Mouse (Mus musculus): ENCODE measurements around the gene Polr2g.

Gene Polr2g

DNA sequence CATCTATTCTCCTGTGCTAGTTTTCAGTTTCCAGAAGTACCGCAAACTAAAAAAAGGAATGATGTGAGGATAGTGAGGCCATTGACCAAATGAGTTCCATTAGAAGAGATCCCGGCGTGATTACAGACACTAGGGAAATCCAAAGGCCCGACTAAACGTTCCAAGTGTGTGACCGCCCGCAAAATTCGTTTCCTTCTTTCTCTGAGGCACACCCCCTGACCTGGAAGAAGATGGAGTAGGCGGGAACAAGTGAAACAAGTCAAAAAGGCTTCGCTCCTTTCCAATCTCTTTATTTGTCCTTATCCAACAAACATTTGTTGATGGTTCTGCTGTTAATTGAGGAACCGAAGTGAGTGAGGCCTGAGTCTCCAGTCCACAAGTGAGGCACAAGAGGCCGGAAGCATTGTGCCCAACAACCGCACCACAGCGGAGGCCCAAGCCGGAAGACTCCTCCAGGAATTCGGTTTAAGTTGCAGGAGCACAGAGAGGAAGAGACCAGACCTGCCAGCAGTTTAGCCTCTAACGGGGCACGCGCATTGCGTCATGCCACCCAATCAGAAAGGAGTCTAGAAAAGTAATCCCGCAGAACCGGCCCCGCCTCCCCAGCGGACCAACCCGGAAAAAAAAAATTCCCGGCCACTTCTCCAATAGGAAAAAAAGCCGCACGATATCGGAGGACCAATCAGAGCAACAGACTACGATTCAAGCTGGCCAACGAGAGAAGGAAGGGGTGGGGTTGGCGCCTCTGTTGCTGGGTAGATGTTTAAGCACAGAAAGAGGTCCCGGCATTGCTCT, 20.6 kb upstream of the Polr2g start, which contains the start of gene Ttc9c:
Gene Ttc9c (minus strand): TSS at position 533 of the 795 bp plus-strand sequence.
- CTCF ChIA-PET: interaction anchor here (1.3 to 2.1 kb wide), 2 partner anchors 12 to 20 kb away, joined by 3 to 11 read pairs; partner anchors contain the start of gene Polr2g

DNA sequence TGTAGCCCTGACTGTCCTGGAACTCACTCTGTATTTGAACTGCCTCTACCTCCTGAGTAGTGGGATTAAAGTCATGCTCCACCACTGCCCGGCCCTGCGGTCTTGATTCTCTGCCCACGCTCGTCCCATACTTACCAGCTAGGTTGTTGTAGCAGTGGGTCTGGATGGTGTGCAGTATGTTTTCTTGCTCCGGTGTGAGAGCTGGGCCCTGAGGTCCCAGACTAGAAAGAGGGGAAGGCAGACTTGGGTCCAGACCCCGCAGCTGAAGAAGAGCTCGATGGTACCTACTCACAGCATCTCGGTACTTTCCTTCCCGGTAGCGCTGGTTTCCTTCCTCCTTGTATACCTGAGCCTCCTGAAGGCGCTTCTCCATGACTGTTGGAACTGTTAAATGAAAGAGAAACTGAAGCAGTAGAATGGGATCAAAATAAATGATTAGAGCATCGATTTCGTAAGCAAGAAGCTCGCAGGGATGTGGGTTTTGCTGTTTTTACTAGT, 20.0 kb upstream of the Polr2g start:
- CTCF ChIA-PET: interaction anchor here (1.3 kb wide), 1 partner anchor 20 kb away, joined by 3 read pairs; the partner anchor contains the start of gene Polr2g

DNA sequence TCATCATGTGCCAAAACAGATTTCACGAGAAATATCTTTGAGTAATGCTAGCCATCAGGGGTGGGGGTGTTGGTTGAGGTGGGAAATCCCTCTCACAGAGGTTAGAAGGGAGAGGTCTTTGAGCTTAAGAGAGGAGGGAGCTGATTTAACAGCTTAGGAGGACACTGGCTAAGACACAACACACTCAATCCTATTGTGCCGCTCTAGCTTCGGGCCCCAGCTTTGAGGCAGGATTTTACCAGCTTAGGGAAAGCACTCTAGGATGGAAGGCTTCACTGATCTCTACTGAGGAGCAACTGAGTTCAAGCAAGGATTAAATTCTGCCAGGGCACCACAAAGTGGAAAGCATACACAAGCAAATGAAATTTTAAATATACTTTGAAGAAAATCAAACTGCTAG, 18.6 kb upstream of the Polr2g start:
- CTCF ChIA-PET: no interaction called here

DNA sequence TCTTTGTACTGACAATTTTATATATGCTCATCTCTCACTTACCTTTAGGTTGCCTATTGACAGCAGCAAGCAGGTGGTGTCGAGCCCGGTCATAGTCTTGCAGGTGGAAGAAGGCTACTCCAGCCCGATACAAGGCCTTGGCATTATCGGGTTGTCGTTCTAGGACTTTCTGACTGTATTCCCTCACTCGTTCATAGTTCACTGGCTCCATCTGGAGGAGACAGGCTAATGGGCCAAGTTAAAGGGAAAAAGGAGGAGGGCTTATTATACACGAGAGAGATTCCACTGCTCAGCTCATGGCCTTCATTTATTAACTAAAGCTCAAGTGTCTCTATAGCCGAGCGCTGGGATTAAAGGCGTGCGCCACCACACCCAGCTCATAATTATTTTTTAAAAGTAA, 17.4 kb upstream of the Polr2g start:
- CTCF ChIA-PET: no interaction called here

DNA sequence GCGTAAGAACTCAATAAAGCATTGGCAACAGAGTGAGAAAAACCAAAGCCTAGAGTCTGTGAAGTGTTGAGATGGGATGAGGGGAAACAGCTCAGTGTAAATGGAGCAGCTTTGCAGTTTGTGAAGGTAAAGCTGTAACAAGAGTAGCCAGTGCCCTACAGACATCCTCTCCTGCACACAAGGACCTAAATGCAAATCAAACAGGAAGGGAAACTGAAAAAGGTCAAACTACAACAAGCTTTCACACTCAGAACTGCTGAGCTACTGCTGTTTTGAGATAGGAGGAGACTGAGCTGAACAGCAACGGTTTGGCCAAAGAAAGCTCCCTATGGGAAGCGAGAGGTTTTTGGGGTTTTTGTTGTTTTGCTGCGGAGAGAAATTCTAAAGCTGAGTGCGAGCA, 8.4 kb upstream of the Polr2g start:
- CTCF ChIA-PET: interaction anchor here (0.6 to 1.5 kb wide), 2 partner anchors 8 to 13 kb away, joined by 3 to 11 read pairs; partner anchors contain the start of genes Hnrnpul2, Polr2g and Ttc9c

DNA sequence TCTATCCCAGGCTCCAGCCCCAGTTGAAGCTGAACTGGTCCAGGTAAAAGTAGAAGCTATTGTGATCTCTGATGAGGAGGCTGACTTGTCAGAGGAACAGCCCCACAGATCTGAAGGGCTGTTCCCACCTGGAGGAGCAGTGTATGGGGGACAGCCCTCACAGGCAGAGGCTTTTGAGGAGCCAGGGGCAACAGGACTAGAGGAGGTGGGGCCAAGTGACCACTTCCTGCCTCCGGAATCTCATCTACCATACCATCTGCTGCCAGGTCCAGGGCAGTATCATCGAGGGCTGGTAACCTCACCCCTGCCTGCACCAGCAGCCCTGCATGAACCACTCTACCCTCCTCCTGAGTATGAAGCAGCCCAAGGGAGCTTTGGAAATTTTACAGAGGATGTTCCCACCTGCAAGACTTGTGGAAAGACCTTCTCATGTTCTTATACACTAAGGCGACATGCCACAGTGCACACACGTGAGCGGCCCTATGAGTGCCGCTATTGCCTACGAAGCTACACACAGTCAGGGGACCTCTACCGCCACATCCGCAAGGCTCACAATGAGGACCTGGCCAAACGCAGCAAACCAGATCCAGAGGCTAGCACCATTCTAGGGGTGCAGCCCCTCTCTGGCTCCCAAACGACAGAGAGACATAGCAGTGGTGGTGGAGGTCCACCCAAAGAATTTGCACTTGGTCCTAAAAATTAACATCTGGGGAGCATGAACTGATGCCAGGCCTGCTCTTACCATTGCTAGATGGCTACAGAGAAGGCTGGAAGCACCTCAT, 5.7 kb upstream of the Polr2g start:
- CTCF ChIA-PET: interaction anchor here (1.3 kb wide), 1 partner anchor 26 kb away, joined by 3 read pairs; no protein-coding TSS in a partner anchor

DNA sequence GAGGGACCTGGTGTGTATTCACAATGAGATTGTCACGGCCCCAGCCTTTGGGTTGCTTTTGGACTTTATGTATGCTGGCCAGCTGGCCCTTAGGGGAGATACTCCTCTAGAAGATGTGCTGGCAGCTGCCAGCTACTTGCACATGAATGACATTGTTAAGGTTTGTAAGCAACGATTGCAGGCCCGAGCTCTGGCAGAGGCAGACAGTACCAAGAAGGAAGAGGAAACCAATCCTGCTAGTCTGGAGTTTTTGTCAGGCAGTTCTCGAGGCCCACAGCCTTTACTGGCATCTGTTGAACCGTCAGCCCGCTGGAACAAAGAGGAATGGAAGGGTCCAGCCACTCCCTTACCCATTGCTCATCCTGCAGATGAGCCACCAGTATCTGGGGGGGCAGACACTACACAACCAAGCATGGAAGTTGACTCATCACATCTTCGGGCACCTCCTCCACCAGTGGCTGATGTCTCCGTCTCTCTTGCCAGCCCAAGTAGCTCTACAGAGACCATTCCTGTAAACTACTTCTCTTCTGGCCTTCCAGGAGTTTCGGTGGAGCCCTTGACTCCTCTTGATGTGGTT, 4.9 kb upstream of the Polr2g start:
- CTCF ChIA-PET: interaction anchor here (1.3 kb wide), 1 partner anchor 27 kb away, joined by 3 read pairs; no protein-coding TSS in a partner anchor

DNA sequence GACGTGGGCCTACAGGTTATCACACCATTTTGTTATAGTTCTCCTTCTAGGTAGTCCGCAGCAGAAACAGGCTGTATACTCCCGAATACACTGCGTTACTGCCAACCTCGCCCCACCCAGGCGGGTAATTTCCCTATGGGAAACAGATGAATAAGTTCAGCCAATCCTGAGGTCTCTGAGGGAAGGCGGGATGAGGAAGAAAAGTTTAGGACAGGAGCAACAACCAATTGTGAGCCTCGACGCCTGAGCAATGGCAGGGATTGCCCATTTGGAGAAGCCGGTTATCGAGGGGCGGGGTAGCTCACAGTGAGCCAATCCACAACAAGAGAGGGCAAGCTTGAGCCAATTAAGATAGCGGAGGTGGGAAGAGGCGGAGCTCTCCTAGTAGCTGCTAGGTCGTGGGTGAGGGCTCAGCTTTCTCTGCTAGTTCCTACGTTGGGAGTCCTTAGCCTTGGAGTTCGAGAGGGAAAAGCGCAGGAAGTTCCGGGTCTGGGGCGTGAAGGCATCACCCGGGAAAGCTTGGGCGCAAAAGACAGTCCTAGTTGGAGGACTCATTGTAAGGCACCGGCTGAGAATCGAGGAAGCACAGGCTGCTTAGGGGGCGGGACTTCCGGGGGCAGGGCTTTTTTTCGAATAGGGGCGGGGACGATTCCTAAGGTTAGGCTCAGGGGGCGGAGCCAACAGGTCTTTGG, 3.9 kb upstream of the Polr2g start, which contains the start of gene Zbtb3:
Gene Zbtb3 (plus strand): TSS at position 426 of the 692 bp plus-strand sequence.
- CTCF ChIA-PET: interaction anchor here (0.5 to 1.3 kb wide), 4 partner anchors 14 to 119 kb away, joined by 3 to 5 read pairs (median 4); no protein-coding TSS in a partner anchor

DNA sequence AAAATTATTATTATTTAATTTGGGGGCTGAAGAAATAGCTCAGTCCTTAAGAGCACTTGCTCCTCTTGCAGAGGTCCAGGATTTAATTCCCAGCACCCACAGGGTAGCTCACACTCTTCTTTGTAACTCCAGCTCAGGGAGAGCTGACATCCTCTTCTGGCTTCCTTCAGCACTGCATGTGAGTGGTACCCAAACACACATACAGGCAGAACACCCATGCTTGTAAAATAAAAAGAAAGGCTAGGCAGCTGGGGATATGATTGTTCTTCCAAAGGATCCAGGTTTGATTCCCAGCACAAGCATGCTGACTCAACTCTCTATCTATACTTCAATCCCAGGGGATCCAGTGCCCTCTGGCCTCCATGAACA, 554 bp upstream of the Polr2g start:
- CTCF ChIA-PET: interaction anchor here (0.6 to 0.8 kb wide), 2 partner anchors 8 to 20 kb away, joined by 3 read pairs; partner anchors contain the start of gene Ttc9c

DNA sequence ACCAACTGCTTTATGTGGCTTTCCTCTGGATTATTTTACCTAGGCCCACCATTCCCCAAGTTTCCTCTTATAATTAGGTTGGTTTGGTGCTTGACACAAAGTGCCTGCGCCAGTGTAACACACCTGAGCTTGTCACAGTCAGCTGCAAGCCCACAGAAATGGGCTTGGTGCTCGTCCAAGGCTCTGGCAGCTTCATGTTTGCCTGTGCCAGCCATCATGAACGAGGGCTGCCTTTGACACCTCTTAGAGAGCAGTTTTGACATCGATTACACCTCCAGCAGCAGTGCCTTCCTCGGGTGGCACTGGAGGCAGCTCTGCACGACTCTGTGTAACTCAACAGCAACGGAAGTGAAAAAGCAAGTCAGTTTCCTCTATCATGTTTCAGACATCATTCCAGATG, 8.2 kb downstream of the Polr2g start:
- CTCF ChIA-PET: interaction anchor here (0.6 kb wide), 2 partner anchors 43 to 59 kb away, joined by 3 read pairs; no protein-coding TSS in a partner anchor

DNA sequence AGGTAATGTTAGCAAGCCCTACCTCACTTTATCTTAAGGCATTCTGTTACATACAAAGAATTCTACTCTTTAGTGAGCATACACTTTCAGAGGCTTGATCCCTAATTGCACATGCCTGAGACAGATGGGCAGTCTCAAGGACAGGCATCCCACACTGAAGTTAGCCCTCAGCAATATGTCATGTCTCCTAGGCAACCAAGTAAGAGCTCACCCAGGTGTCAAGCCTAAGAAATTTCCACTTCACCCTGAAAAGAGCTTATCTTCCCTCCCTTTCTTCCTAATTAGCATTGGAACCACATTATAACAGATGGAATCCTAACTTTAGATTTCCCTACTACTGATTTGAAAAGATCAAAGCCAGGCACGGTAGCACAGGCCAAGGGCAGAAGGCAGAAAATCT, 9.2 kb downstream of the Polr2g start:
- CTCF ChIA-PET: interaction anchor here (0.6 kb wide), 1 partner anchor 21 kb away, joined by 16 read pairs; no protein-coding TSS in a partner anchor

DNA sequence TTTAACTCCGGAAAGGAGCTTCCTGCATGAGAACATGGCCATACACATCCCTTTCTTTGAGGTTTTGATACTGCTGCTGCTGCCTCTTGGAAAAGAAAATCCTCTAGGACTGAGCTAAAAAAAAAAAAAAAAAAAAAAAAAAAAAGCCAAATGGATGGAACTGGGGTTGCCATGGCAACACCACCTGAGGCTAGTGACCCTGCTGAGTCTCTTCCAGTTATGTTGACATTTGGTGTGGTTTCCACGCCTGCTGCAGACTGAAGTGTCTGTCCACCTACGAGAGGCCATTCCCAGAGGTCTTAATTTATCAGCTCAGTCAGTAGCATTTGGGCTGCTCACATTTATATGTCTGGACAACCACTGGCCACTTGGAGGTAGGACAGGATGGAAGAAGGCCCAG, 9.9 kb downstream of the Polr2g start:
- CTCF ChIA-PET: interaction anchor here (0.6 to 1.1 kb wide), 3 partner anchors 13 to 275 kb away, joined by 3 to 16 read pairs (median 4); partner anchors contain the start of gene Zbtb3

DNA sequence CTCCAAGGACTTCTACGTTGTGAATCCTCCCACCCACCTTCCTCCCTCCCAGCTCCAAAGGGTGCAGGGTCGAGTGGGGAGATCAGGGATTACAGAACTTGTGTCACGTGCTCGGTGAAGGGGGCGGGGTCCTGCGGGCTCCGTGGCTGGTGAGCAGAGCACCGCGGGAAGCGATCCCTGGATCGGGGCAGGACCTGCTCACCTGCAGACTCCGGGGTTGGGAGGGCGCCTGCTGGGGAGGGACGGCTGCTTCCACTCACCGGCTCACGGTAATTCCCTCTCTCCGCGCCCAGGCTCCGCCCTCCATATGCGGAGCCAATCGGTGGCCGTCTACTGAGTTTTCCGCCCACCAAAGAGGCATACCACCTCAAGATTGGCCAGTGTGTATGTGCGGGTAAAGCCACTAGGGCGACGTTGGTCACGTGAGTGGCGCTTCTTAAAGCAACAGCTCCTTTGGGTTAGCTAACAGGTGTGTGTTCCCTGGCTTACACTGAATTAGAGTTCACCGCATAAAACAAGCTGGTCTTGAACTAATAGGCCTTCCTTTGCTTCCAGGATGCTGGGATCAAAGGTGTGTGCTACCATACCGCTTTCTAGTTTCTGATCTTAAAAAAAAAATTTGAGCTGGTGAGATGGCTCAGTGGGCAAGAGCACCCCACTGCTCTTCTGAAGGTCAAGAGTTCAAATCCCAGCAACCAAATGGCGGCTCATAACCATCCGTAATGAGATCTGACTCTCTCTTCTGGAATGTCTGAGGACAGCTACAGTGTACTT, 12.2 kb downstream of the Polr2g start, which contains the start of gene Taf6l:
Gene Taf6l (minus strand): TSS at position 410 of the 774 bp plus-strand sequence.
- CTCF ChIA-PET: no interaction called here

DNA sequence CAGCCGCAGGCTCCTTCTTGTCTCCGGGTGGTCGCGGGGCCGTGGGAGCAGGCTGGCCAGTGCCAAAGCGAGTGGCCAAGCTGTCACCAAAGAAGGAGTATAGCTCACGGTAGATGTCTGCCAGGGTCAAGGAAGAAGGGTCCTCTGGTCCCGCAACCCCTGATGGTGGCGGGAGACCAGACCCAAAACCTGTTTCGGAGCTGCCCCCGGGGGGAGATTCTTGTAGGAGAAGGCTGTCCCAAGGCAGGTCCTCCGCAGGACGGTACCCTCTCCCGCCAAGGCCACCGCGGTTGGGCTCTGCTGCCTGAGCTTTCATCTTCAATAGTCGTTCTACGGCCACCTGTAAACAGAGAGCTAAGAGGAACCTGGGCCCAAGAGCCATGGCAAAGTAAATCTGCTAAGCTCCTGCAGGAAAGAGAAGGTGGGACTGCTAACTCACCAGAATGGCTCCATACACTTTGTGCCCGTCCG, 23.4 kb downstream of the Polr2g start:
- CTCF ChIA-PET: interaction anchor here (1.0 kb wide), 1 partner anchor 17 kb away, joined by 4 read pairs; no protein-coding TSS in a partner anchor

DNA sequence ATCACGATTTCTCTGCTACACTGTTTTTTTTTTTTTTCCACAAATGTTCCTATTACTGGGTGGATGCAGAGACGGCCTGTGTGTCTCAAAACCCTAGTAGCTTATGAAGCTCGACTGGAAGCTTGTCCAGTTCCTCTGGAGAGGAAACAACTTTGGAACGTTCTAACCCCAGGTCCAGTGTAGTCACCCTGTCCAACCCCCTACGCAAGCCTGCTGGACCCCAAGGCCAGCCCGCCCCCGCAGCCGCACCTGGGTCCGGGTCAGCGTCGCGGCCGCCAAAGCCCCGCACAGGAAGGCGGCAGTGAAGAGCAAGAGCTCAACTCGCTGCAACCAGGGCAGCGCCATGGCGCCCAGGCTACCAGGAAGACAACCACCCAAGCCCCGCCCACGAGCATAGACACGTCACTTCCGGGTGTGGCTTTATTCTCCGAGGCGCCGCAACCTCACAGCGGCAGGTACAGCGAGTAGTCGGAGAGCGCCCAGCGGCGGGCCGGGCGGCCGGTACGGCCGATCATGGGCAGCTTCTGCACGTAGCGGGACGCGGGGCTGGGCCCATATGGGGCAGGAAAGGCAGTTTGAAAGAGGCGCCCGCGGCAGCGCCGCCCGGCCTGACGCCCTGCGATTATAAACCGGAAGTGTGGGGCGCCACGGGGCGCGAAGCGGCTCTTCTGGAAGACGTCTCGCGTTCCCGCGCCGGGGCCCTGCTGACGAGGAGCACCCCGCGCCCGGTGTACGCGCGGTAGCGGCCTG, 24.1 kb downstream of the Polr2g start, which contains the start of gene Tmem179b:
Gene Tmem179b (minus strand): TSS at position 382 of the 750 bp plus-strand sequence.
- CTCF ChIA-PET: interaction anchor here (0.6 to 1.0 kb wide), 2 partner anchors 17 to 211 kb away, joined by 4 read pairs; no protein-coding TSS in a partner anchor

DNA sequence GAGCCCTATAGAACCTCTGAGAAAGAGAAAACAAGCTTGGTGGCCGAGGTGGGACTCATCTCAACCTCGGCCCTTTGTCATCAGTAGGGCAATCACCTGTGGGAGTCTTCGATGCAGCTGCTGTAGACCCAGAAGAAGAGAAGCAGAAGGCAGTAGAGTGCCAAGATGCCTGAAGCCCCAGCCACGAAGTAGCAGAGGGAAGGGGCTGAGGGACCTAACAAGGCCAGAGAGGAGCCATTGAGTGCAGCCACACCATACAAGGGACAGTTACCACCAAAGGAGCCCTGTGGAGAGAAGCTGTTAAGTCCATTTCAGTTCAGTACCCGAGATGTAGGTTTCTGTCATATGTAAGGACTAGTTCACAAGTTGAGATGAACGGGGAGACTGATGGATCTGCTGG, 25.0 kb downstream of the Polr2g start:
- CTCF ChIA-PET: no interaction called here

DNA sequence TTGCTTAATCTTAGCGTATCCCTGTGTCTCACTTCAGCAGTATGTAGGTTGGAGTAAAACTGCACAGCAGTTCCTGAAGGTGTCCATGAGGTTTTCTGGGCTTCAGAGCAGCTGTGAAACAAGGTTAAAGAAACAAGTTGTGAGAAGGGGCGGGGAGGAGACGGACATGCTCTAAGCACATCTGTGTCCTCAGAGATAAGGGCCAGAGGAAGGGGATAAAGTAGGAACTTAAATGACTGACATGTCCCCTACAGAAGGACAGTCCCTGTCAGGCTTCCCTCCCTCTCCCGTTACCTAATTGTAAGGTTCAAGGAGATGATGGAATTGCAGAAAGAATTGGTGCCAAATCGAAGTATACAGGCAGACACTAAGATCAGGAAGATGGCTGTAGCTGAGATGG, 25.4 kb downstream of the Polr2g start:
- CTCF ChIA-PET: interaction anchor here (0.6 kb wide), 1 partner anchor 40 kb away, joined by 7 read pairs; no protein-coding TSS in a partner anchor

DNA sequence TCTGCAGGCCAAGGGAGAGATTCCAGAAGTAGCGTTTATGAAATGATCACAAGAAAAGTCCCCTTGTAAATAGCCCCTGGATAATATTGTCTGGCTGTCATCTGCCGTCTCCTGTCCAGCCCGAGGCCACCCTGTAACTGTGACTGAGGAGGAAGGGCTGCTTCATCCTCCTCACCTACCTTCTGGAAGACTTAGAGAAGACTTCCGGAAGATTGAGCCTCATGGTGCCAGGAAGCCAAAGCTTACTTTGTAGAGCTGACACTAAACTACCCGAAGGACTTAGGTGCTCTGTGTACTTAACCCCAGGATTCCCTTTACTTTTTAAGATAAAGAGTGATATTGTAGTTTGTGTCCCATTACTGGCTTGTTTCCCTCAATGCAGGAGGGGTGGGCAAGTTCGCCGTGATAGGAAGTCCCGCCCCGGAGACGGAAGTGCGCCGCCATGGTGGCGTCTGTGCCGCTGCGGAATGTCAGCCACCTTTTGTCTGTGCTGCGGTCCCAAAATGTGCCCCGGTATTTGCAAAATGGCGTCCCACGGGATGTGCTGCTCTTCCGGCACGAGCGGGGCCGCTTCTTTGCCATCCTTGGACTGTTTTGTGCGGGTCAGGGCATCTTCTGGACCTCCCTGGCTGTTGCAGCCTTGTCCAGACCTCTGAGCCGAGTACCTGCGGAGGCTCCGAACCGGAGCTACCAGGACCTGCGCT, 27.7 kb downstream of the Polr2g start, which contains the start of gene Tmem223:
Gene Tmem223 (plus strand): TSS at position 430 of the 704 bp plus-strand sequence.
- CTCF ChIA-PET: interaction anchor here (1.1 kb wide), 1 partner anchor 57 kb away, joined by 4 read pairs; no protein-coding TSS in a partner anchor
